ENCODE assay signal across 14 mouse cellular contexts in genomic region chr9:30134303-30134702, GRCm38 (mm10).
DNase-seq lines count a peak whose midpoint lies in the region; ATAC-seq and TF ChIP-seq lines count a peak whose summit lies in the region.
"Had no signal": no experiment of that assay in that cellular context is flagged by ENCODE, and none has a peak within 500 bp of the region (broad histone marks: within the 10 kb centered on the region; RNA-seq: fewer than 3 reads in every experiment).

No protein-coding gene starts in this region.

- ATAC-seq in hindbrain, embryonic 15.5 days (ENCODE audit: low FRiP score, low read depth), result 0 out of 2 replicates have a peak, but pooled peaks have one; percentile 23
- no peak for ATAC-seq in midbrain, embryonic 14.5 days (ENCODE audit: low FRiP score, low TSS enrichment)
- ATAC-seq in midbrain, postnatal 0 days (ENCODE audit: low FRiP score), result peak; percentile 82
- ATAC-seq: intestine, postnatal 0 days had no signal

- H3K36me3 ChIP-seq in hindbrain, embryonic 15.5 days, result no peaks in the 10 kb centered on the region
- no peaks in the 10 kb centered on the region for H3K36me3 ChIP-seq in hindbrain, embryonic 10.5 days
- H3K36me3 ChIP-seq in midbrain, embryonic 14.5 days (ENCODE audit: control insufficient read depth, insufficient read depth, low read length), result no peaks in the 10 kb centered on the region
- no peaks in the 10 kb centered on the region for H3K36me3 ChIP-seq in midbrain, embryonic 10.5 days
- no peaks in the 10 kb centered on the region for H3K36me3 ChIP-seq in midbrain, postnatal 0 days (ENCODE audit: insufficient read depth, low read length)
- H3K36me3 ChIP-seq: heart, embryonic 10.5 days; lung, embryonic 15.5 days had no signal

- no peaks in the 10 kb centered on the region for H3K27me3 ChIP-seq in hindbrain, embryonic 15.5 days
- H3K27me3 ChIP-seq in hindbrain, embryonic 10.5 days (ENCODE audit: insufficient read depth, poor library complexity, severe bottlenecking), result no peaks in the 10 kb centered on the region
- H3K27me3 ChIP-seq in midbrain, embryonic 14.5 days (ENCODE audit: control insufficient read depth, insufficient read depth, low read length), result no peaks in the 10 kb centered on the region
- H3K27me3 ChIP-seq in midbrain, embryonic 10.5 days (ENCODE audit: low read depth, poor library complexity, severe bottlenecking), result peaks cover 31% of the 10 kb centered on the region
- H3K27me3 ChIP-seq in midbrain, postnatal 0 days (ENCODE audit: insufficient read depth, low read length), result no peaks in the 10 kb centered on the region
- H3K27me3 ChIP-seq: lung, embryonic 15.5 days had no signal

- DNase-seq in hindbrain, embryonic 10.5 days (ENCODE audit: low spot score), result no peak
- DNase-seq in midbrain, embryonic 14.5 days, result peak; percentile 78
- no peak for DNase-seq in midbrain, embryonic 10.5 days (ENCODE audit: low spot score)
- DNase-seq in embryo, embryonic 11 days, result peak; percentile 42
- peak; percentile 82 for DNase-seq in midbrain, postnatal 0 days (ENCODE audit: low spot score)
- no peak for DNase-seq in ovary, postnatal 10 days (ENCODE audit: low spot score)
- DNase-seq: cerebellum, adult 18-20 months; gastrocnemius, postnatal 25 days; kidney, postnatal 25 days; thymus, adult 18-20 months had no signal

- H3K9ac ChIP-seq in hindbrain, embryonic 15.5 days, result no peak overlapping the region
- H3K9ac ChIP-seq in midbrain, embryonic 14.5 days (replicated peaks; ENCODE audit: low read length), result no peak overlapping the region
- no peak overlapping the region for H3K9ac ChIP-seq in midbrain, postnatal 0 days (replicated peaks; ENCODE audit: low read length, poor library complexity, severe bottlenecking)
- H3K9ac ChIP-seq: lung, embryonic 15.5 days had no signal

- H3K9me3 ChIP-seq in hindbrain, embryonic 15.5 days, result no peaks in the 10 kb centered on the region
- H3K9me3 ChIP-seq in hindbrain, embryonic 10.5 days, result no peaks in the 10 kb centered on the region
- no peaks in the 10 kb centered on the region for H3K9me3 ChIP-seq in midbrain, embryonic 14.5 days (ENCODE audit: control insufficient read depth, low read length)
- no peaks in the 10 kb centered on the region for H3K9me3 ChIP-seq in midbrain, embryonic 10.5 days (replicated peaks)
- no peaks in the 10 kb centered on the region for H3K9me3 ChIP-seq in midbrain, postnatal 0 days (ENCODE audit: low read length)
- H3K9me3 ChIP-seq: heart, embryonic 10.5 days; lung, embryonic 15.5 days had no signal

- H3K27ac ChIP-seq in hindbrain, embryonic 15.5 days (replicated peaks), result no peak overlapping the region
- no peak overlapping the region for H3K27ac ChIP-seq in hindbrain, embryonic 10.5 days
- no peak overlapping the region for H3K27ac ChIP-seq in midbrain, embryonic 14.5 days (replicated peaks; ENCODE audit: low read depth, low read length)
- H3K27ac ChIP-seq in midbrain, embryonic 10.5 days (replicated peaks), result no peak overlapping the region
- no peak overlapping the region for H3K27ac ChIP-seq in midbrain, postnatal 0 days (ENCODE audit: low read depth, low read length)
- H3K27ac ChIP-seq: heart, embryonic 10.5 days; lung, embryonic 15.5 days had no signal

- TF ChIP-seq CTCF in midbrain, postnatal 0 days (IDR thresholded peaks at IDR 0.05), result no peak

- H3K4me3 ChIP-seq in hindbrain, embryonic 15.5 days, result no peak overlapping the region
- no peak overlapping the region for H3K4me3 ChIP-seq in hindbrain, embryonic 10.5 days
- no peak overlapping the region for H3K4me3 ChIP-seq in midbrain, embryonic 14.5 days (replicated peaks; ENCODE audit: low read depth, low read length)
- H3K4me3 ChIP-seq in midbrain, embryonic 10.5 days, result no peak overlapping the region
- no peak overlapping the region for H3K4me3 ChIP-seq in midbrain, postnatal 0 days (ENCODE audit: low read depth, low read length)
- H3K4me3 ChIP-seq: heart, embryonic 10.5 days; lung, embryonic 15.5 days had no signal

- peaks cover 20% of the 10 kb centered on the region for H3K4me1 ChIP-seq in hindbrain, embryonic 15.5 days (replicated peaks)
- H3K4me1 ChIP-seq in hindbrain, embryonic 10.5 days (replicated peaks), result peaks cover 17% of the 10 kb centered on the region
- H3K4me1 ChIP-seq in midbrain, embryonic 14.5 days (ENCODE audit: control insufficient read depth, insufficient read depth, low read length), result peaks cover 3% of the 10 kb centered on the region; the same call in 1 of the 2 replicates
- peaks cover 19% of the 10 kb centered on the region for H3K4me1 ChIP-seq in midbrain, embryonic 10.5 days
- peaks cover 11% of the 10 kb centered on the region for H3K4me1 ChIP-seq in midbrain, postnatal 0 days (ENCODE audit: insufficient read depth, low read length)

- no peak overlapping the region for H3K4me2 ChIP-seq in hindbrain, embryonic 15.5 days
- H3K4me2 ChIP-seq in midbrain, embryonic 14.5 days (ENCODE audit: low read length), result no peak overlapping the region
- H3K4me2 ChIP-seq in midbrain, postnatal 0 days (ENCODE audit: low read depth, low read length, poor library complexity, severe bottlenecking), result no peak overlapping the region
- H3K4me2 ChIP-seq: lung, embryonic 15.5 days had no signal

- 44% methylated on average over 3 of the region's 3 CpGs for WGBS in hindbrain, embryonic 15.5 days
- WGBS in hindbrain, embryonic 10.5 days, result 81% methylated on average over 3 of the region's 3 CpGs
- WGBS in midbrain, embryonic 14.5 days, result 36% methylated on average over 3 of the region's 3 CpGs
- 70% methylated on average over 3 of the region's 3 CpGs for WGBS in midbrain, embryonic 10.5 days
- WGBS in midbrain, postnatal 0 days, result 22% methylated on average over 3 of the region's 3 CpGs

Comparison
In these comparisons a context has a peak if more than half of its experiments do, and no peak if none do; other contexts are left out.
1. DNase-seq: peak in midbrain, embryonic 14.5 days (single experiment), embryo, embryonic 11 days (single experiment) and midbrain, postnatal 0 days (single experiment); none in hindbrain, embryonic 10.5 days (single experiment), midbrain, embryonic 10.5 days (single experiment) and ovary, postnatal 10 days (single experiment).